Mouse (Mus musculus): ENCODE data around the gene Kcnip4.

DNA sequence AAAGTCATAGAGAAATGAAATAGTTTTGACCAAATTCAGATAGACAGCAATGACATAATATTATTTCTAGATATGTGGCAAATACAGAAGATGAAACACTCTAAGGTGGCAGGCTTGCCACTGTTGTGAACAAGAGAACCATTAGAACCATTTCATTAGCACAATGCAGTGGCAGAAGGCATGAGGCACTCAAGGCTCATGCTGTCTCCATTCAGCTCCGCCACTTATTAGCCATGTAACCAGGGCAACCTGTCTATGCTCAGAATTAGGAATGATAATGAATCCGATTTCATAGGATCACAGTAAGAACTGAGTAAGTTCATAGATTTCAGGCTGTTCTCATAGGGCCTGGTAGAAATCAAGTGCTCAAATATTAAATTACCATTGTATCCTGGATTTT lies 54.0 kb downstream of the Kcnip4 start:
- no peak for TF ChIP-seq EP300 (IDR thresholded peaks at IDR 0.05; ENCODE audit: low read depth in 1 of 2, low read length in 2 of 2)
- no peak for TF ChIP-seq CHD1 (IDR thresholded peaks at IDR 0.05; ENCODE audit: low read depth, low read length)
- no peak for TF ChIP-seq CTCF (IDR thresholded peaks at IDR 0.05 in 2 of 3, conservative IDR thresholded peaks at IDR 0.05 in 1 of 3; ENCODE audit: control insufficient read depth in 1 of 3, insufficient read depth in 1 of 3, low read depth in 2 of 3, low read length in 3 of 3, poor library complexity in 1 of 3, severe bottlenecking in 1 of 3)
- no peak for TF ChIP-seq POLR2A (IDR thresholded peaks at IDR 0.05; ENCODE audit: control insufficient read depth in 1 of 2, insufficient read depth in 1 of 2, low read depth in 1 of 2, low read length in 2 of 2, poor library complexity in 1 of 2)
- no peak for TF ChIP-seq MXI1 (IDR thresholded peaks at IDR 0.05; ENCODE audit: low read depth, low read length)
- no peak for TF ChIP-seq JUND (IDR thresholded peaks at IDR 0.05; ENCODE audit: low read depth, low read length)
- TF ChIP-seq ZC3H11A (IDR thresholded peaks at IDR 0.05; ENCODE audit: low read depth, low read length) = no peak
- no peak for TF ChIP-seq USF1 (IDR thresholded peaks at IDR 0.05; ENCODE audit: low read depth, low read length)
- no peak for TF ChIP-seq MAFK (IDR thresholded peaks at IDR 0.05; ENCODE audit: borderline replicate concordance, low read depth, low read length)
- no peak for TF ChIP-seq MYB (IDR thresholded peaks at IDR 0.05; ENCODE audit: low read depth, low read length)
- TF ChIP-seq MEF2A (IDR thresholded peaks at IDR 0.05; ENCODE audit: extremely low read depth, insufficient replicate concordance, low read depth, low read length, poor library complexity, severe bottlenecking) = no peak

Measured in MEL (cell line).